Mouse (Mus musculus): ENCODE data around the gene Cldn4. TPM values are rescaled to one million over a fixed set of nuclear protein-coding genes. Genes with fewer than 3 reads are reported as not detected.

Cldn4 gene
- polyA plus RNA-seq, 1 experiment from 2014 or later: 35.4 TPM

DNA sequence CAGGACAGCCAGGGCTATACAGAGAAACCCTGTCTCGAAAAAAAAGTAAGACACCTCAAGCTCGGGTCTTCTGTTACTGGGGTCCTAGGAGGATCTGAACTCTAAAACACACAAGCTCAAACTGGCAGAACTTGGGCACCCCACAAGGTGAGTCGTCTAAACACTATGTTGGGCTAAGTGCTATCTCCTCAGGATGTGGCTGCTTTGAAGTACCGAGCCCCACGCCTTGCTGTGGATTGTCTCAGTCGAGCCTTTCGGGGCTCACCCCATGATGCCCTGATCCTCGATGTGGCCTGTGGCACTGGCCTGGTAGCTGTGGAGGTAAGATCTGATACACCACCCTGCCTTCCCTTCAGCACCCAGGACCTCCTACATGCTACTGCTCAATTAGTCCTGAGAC, 13.5 kb downstream of the Cldn4 start:
- peak; percentile 68 for DNase-seq (ENCODE audit: low spot score)

DNA sequence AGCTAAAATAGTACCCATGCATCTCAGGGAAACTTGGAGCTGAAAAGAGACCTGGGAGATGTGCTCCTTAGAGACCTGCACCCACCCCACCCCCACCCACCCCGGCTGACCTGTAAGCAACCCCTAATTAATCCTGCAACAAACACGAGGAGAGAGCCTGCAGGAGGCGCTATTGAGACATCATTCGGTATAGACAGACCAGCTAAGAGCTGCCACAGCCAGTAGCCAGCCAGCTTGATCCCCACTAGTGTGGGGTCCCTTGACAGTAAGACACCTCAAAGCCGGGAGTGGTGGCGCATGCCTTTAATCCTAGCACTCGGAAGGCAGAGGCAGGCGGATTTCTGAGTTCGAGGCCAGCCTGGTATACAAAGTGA, 13.8 kb downstream of the Cldn4 start:
- DNase-seq (ENCODE audit: low spot score): peak; percentile 74

DNA sequence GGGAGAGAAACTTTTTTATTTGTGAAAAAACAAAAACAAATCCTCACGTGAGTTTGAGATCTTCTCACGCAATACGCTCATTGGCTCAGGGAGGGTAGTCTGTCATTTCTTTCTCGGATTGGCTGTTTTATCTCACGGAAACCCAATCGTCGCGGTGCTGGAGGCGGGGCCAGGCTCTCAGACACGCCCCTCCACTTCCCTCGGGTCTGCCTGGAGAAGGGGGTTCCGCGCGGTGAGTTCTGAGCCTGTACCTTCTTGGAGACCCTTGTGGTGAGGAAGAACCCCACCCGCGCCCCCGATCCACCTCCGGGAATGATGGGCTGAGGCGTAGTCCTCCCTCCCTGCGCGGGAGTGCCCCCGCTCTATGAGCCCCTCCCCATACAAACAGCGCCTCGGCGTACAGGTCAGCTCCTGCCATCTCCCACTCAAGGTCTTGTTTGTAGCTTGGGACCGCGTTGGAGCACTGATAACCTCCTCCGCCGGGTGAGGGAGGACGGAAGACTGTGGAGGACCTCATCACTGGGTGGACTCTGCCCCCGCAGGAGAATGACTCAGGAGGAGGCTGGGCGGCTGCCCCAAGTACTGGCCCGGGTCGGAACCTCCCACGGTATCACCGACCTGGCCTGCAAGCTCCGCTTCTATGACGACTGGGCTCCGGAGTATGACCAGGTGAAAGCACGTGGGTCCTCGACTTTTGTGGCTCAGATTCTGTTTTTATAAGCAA, 14.4 kb downstream of the Cldn4 start, which contains the start of gene Mettl27:
Gene Mettl27 (plus strand): TSS at position 190 of the 724 bp plus-strand sequence.
- peak; percentile 93 for DNase-seq (ENCODE audit: low spot score)

DNA sequence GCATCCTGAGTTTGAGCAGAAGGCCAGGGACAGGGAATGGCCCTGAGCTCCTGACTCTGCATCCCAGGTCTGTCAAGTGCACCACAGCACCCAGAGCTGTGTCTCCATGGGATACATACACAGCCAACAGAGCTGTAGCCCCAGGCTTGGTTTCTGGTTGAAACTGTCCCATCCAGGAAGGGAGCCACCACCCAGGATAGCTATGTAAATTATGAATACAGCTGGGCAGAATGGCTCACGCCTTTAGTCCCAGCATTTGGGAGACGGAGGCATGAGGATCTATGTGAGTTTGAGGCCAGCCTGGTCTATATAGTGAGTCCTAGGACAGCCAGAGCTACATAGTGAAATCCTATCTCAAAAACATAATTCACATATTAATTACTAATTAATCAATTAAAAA, 16.7 kb downstream of the Cldn4 start:
- no peak for DNase-seq (ENCODE audit: low spot score)

DNA sequence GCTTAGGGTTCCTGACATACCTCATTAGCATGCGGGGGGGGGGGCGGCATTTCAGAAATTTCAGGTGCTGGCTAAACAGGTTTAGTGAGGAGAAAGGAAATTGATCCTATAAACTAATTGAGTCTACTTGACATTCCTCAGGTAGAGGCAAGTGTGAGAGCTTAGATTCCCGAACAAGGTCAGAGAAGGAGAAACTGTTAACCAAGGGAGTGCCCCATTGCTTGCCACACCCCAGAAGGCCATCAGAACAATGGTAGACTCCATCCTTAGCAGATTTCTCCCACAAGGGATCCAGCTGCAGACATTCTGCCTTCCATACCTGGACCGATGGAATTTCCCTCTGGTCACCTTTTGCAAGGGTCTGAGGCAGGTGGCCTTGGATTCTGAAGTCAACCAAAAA, 20.0 kb downstream of the Cldn4 start:
- no peak for DNase-seq (ENCODE audit: low spot score)

DNA sequence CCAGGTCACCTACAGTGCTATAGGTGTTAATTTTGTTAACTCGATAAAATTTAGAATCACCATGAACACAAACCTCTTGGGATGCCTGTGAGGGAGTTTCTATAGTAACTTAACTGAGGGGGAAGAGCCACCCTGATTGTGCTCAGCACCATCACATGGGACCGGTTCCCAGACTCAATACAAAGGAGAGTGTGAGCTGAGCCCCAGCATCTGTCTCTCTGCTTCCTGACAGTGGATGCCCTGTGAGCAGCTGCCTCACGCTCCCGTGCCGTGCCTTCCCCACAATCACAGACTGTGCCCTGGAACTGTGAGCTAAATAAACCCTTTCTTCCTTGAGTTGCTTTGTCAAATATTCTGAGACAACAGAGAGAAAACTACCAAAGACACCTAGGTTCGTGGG, 23.6 kb downstream of the Cldn4 start:
- no peak for DNase-seq (ENCODE audit: low spot score)

DNA sequence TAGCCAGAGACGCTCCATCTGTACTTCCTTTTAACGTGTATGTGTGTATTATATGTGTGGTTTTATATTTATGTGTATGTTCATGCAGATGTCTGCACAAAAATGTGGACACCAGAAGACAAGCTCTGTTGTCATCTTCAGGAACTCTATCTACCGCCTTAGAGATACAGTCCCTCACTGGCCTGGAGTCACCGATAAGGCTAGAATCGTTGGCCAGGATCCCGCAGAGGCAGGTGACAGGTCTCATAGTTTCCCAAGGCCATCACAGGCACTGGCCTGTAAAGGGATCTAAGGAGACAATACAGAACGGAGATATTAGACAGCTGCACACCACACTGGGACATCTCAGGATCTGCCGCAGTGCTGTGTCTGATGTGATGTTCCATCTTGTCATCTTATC, 25.6 kb downstream of the Cldn4 start:
- DNase-seq (ENCODE audit: low spot score): no peak

DNA sequence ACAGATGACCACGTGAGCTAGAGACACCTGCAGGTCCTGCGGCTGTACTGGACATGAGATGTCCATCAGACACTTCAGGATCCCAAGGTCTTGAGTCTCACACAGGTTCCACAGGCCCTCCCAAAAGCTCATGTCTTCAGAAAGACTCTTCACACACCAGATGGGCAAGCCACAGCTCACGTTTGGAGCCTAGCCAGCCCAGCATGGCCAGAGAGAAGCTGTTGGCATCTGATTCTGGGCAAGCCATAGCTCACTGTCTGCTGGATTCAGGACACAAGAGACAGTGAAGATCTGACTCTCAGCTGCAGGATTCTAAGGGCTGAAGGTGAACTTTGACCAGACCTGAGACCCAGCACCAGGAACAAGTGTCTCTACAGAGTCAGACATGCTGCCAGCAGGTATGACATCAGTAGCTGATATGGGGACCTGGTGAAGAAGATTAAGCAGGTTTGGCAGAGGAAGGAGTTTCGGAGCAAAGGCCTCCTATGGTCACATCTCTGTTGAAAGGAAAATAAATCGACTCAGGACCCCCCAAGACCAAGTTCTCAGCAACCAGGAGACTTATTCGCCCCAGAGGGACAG, 26.5 kb downstream of the Cldn4 start:
- DNase-seq (ENCODE audit: low spot score): no peak

DNA sequence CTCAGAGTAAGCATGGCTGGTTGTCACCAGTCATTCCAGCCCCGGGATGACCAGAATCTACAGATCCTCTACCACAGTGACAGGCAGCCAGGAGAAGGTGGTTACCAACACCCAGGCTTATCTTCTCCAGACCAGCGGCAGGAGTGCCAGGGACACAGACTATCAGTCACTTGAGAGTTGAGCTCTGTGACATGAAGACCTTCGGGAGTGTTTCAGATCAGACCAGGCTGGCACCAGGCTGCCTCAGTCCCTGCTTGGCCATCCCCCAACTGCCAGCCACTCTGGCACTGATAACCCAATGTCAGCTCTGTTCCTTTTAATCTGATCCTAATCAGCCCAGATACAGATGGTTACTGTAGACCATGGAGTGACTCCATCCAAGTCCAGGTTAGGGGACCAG, 27.6 kb downstream of the Cldn4 start:
- no peak for DNase-seq (ENCODE audit: low spot score)

DNA sequence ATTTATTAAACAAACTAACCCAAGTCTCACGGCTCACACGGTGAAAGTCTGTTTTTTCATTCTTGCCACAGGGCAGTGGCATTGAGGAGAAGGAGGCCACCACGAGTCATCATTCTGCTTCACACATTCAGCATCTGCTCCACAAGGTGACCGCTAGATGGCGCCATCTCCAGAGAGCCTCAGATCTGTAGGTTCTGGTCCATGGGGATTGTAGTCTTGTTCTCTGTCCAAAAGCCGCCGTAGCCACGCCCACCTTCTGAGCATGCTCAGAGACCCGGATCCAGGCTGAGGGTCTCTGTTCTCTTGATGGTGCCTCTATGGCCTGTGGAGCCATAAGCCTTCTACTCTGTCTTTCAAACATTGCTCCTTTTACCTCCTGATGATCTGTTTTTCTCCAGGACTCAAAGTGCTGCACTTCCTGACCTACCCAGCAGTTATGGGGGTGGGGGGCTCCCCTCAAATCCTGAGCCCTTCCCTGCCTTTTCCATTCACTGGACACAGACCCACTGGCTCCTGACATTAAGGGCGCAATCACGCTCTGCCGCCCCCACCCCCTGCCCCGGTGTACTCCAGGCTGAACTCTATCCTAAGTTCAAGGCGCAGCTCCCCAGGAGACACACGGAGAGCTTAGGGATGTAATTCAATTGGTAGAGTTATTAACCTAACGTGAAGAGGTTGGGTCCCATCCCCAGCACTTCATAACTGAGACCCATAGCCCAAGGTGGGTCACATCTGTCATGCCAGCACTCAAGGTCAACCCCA, 28.5 kb downstream of the Cldn4 start:
- peak; percentile 76 for DNase-seq (ENCODE audit: low spot score)

DNA sequence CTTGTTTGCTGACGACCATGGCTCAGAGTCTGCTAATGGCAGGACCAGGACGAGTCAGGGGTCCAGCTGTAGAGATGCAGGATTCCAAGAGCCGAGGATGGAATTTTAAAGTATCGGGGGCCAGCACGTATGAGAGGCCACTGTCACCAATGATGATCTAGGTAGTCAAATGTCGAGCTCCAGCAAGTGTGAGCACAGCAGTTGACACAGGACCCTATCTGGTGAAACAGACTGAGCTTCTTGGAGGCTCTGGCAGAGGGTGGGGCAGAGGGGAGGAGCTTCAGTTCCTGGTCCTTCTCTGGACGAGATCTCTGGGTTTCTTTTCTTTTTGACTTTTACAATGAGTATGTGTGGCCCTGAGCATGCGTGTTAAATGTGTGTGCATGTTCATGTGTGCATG, 31.4 kb downstream of the Cldn4 start, which contains the start of gene Cldn13:
Gene Cldn13 (minus strand): TSS at position 216 of the 400 bp plus-strand sequence.
- DNase-seq (ENCODE audit: low spot score): no peak

DNA sequence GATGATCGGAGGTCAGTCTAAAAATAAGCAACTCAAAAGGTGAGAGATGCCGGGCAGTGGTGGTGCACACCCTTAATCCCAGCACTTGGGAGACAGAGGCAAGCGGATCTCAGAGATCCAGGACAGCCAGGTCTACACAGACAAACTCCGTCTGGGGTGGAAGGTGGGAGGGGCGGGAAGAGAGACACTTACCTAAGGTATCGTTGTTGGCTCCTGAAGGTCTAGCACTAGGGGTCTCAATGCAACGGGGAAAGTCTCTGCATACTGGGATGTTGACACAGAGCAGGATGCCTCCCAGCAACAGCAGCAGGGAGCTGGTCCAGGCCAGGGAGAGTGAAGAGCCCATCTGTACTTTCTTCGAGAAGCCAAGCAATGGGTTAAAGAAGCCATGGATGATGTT, 32.2 kb downstream of the Cldn4 start:
- DNase-seq (ENCODE audit: low spot score): no peak

DNA sequence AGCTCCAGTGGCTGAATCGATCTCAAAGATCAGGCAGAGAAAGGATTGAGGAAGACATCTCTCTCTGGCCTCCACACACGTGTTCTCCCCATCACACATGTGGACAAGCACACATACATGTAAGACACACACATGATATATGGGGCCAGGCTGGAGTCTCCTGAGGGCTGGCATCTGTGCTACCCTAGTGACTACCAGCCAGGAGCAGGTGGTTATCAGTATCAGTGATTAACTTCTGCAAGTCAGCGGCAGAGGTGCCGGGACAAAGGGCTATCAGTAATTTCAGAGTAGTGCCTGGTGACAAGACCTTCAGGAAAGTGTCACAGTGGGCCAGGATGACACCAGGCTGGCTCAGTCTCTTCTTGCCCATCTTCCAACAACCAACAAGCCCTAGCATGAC, 33.0 kb downstream of the Cldn4 start:
- no peak for DNase-seq (ENCODE audit: low spot score)

DNA sequence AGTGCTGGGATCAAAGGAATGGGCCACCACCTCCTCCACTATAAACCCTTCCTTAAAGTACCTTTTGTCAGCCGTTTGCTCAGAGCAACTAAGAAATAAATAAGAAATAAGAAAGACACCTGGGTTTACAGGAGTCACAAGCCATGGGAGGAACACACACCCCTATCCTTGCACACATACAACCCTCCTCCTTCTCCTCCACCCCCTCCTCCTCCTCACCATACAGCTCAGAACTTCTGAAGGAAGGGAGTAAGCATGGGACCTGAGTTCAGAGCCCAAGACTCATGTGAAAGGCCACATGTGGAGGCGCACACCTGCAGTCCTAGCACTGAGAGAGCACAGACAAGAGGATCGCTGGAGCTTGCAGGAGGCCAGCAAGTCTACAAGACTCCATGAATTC, 33.4 kb downstream of the Cldn4 start:
- no peak for DNase-seq (ENCODE audit: low spot score)

DNA sequence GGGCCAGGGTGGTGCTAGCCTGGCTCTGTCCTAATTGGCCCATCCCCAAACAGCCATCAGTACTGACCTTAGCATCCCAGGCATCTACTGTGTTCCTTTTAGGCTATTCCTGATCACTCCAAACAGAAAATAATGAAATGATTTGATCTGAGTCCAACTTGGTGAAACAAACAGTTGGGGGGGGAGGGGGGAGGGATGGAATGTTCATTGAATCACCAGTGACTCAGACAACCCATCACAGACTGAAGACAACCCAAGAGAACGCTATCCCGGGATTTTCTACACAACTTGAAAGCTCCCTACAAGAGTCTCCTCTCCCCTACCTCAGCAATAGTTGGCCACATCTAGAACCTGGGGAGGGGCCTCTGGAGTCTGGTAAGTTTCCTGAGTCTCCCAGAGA, 34.8 kb downstream of the Cldn4 start:
- no peak for DNase-seq (ENCODE audit: low spot score)

DNA sequence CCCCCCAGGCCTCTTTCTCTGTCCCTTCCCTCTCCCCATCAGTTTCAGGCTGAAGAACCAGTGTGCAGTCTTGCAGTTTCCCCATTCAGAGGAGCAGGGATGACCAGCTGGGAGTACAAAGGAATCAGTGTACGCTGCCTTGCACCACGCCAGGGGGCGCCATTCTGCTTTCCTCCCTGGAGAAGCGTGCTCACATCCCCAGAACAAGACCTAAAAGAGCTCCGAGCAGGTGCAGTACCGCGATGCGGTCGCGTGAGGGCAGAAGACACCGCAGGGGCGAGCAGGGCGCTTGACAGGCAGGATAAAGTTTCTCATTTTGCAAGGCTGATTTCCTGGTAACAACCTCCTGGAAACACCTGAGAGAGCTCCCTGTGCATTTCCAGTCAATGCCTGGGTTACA, 39.6 kb downstream of the Cldn4 start:
- DNase-seq (ENCODE audit: low spot score): peak; percentile 90

DNA sequence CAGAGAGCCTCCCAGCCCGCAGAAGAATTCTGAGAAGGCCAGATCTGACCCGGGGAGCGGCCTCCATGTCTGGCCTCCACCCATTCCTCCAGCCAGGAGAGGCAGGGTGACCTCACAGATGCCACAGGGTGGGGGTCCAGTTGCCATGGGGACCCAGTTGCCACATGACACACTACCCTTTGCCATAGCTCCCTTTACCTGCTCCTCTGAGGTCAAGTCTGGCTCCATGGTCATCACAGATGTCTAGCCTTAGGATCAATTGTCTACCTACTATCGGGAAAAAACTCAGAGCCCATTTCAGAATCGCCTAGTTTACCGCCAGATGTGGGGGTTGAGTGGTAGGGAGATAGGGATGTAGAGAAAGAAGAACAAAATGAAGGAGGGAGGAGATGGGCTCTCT, 40.1 kb downstream of the Cldn4 start, which contains the start of gene Tmem270:
Gene Tmem270 (minus strand): TSS at position 101 of the 400 bp plus-strand sequence.
- no peak for DNase-seq (ENCODE audit: low spot score)

DNA sequence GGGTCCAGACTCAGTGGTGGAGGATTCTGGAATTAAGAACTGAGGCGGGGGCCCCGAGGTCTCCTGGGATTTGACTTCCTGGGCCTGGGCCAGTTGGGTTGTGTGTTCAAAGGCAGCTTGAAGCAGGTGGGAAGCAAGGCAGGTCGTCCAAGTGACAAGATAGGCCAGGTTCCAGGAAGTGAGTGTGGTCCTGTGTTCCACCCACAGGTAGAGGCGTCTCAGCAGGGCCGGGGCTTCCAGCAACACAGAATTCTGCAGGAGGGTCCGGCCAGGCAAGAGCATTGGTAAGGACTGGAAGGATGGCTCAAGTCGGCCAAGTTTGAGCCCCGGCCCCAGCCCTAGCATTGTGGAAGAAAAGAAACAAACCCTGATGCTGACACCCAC, 45.1 kb downstream of the Cldn4 start:
- DNase-seq (ENCODE audit: low spot score): no peak

DNA sequence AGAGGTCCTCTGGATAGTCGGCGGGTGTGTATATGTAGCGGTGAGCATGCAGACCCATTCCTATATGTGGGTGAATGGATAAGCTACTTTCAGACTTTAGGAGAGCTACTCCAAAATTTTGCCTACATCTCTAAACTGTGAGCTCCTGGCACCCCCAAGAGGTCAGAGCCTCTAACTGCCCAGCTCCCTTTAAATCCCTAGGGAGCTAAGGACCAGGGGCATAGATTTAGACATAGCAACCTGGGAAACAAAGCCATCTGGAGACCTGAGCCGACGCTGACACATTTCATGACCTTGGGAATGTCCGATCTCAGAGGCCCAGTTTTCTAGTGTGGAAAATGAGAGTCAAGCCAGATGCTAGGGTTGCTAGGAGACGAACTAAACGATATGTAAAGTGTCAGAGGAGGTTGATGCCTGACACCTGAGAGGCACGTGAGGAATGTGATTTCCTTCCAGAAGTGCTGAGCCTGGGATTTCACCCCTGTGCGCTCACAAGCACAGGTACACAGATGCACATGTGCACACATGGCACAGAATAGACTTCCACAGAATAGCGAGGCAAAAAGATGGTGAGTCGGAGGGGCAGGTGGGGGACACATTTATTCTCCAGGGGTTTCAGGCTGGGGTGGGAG, 45.6 kb downstream of the Cldn4 start:
- no peak for DNase-seq (ENCODE audit: low spot score)

DNA sequence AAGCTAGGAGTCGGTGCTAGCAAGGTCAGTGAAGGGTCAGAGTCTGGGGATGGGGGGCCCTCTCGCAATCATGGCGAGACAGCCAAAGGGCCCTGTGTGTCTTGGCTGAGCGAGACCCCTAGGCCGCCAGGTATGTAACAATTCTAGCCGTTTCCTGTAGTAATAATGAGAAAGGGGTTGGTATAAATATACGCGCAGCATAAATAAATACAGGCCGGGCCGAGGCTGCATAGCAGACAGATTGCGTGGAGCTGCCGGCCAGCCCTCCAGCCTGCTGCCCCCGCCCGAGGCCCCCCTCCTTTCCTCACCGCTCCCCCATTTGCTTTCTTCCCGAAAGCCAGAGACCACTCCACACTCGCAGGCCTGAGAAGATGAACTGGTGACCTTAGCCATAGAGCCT, 49.1 kb downstream of the Cldn4 start:
- DNase-seq (ENCODE audit: low spot score): no peak

DNA sequence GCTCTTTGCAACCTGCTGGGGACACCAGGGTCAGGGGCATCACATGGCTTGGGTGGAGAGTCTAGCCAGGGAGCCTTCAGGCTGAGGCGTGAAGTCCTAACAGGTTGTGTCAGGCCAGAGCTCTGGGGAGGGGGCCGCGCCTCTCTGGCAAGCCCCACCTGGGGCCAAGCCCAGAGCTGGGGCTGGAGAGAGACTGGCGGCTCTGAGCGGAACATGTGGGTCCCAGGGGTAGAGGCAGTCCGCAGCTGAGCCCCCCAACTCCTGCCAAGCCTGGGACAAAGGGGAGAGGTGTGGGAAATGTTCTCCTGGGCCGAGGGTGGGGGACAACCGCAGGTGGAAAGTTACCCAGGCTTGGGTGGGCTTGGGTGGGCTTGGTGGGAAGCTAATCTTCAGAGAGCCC, 49.8 kb downstream of the Cldn4 start:
- no peak for DNase-seq (ENCODE audit: low spot score)

DNA sequence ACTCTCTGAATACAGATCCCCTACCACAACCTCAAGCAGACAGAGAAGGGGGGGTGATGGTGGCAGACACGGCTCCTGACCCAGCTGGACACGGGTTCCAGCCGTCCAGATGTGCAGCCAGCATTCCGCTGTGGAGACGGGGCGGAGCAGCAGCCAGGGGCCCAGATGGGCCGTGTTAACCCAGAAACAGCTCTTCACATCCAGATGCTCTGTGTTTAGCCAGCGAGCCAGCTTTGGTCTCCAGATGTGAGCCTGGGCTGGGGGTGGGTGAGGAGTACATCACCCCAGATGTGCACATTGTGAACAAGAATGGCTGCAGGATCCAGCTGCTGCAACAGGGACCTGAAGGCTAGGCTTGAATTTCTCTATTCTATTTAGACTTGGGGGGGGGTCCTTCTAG, 51.4 kb downstream of the Cldn4 start:
- no peak for DNase-seq (ENCODE audit: low spot score)
